Mouse (Mus musculus): ENCODE results near the gene Parvb. TPM values are rescaled to one million over a fixed set of nuclear protein-coding genes. Genes with fewer than 3 reads are reported as not detected.

Parvb gene
- polyA plus RNA-seq, 1 experiment from 2014 or later = 10.2 TPM

DNA sequence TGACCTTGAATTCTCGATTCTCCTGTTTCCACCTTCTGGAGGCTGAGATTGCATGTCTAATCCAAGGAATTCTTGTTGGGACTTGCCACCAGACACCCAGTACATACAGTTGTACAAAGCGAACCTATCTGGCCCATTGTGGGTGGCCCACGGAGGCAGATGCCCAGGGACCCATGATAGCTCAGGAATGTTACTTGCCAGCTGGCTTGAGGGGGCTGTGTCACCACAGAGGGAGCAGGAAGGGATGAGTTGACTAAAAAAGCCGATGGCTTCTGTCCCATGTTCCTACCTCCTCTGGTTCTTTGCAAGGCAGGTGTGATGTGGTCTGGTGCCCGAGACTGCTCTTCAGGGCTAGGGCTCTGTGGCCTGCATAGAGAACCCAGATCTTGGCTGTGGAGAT, 59.3 kb downstream of the Parvb start:
- Histone ChIP-seq H3K27me3 (ENCODE audit: control insufficient read depth, insufficient read depth, low read length) (peaks cover 3% of the 10 kb centered on the region; the same call in 1 of the 2 replicates), H3K9me3 (ENCODE audit: control insufficient read depth, low read length) (no peaks in the 10 kb centered on the region), H3K27ac (ENCODE audit: low read depth, low read length) (no peak overlapping the region), H3K36me3 (ENCODE audit: control insufficient read depth, insufficient read depth, low read length) (no peaks in the 10 kb centered on the region), H3K4me3 (ENCODE audit: low read depth, low read length) (no peak overlapping the region), H3K9ac (ENCODE audit: low read length) (no peak overlapping the region), H3K4me2 (no peak overlapping the region), H3K4me1 (ENCODE audit: control insufficient read depth, insufficient read depth, low read length) (0 out of 2 replicates have a peak, but pooled peaks cover 4% of the 10 kb centered on the region)
- ATAC-seq (ENCODE audit: low FRiP score) = no peak
- no peak for DNase-seq (ENCODE audit: low spot score, missing footprints)
- WGBS = 91% methylated on average over 5 of the region's 5 CpGs

DNA sequence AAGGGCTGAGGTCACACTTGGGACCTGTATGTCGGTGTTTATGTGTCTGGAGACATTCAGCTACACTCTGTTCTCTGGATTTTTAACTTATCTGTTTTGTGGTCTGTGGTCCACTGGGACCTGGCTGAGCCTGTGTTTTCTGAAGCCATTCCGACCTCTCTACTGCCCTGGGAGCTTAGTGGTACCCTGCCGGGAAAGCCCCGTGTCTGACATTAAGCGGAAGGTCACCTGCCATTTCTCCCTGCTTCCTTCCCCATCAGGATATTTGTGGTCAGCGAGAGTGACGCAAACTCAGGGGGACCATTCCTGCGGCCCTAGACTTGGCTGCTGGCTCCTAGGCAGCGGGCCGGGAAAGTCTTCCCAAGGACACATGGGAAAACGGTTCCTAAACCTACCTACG, 61.7 kb downstream of the Parvb start:
- DNase-seq (ENCODE audit: low spot score, missing footprints) = no peak
- ATAC-seq (ENCODE audit: low FRiP score) = no peak
- Histone ChIP-seq H3K27ac (ENCODE audit: low read depth, low read length) (no peak overlapping the region), H3K36me3 (ENCODE audit: control insufficient read depth, insufficient read depth, low read length) (no peaks in the 10 kb centered on the region), H3K9ac (ENCODE audit: low read length) (no peak overlapping the region), H3K9me3 (ENCODE audit: control insufficient read depth, low read length) (no peaks in the 10 kb centered on the region), H3K4me2 (no peak overlapping the region), H3K4me3 (ENCODE audit: low read depth, low read length) (no peak overlapping the region), H3K27me3 (ENCODE audit: control insufficient read depth, insufficient read depth, low read length) (peaks cover 3% of the 10 kb centered on the region; the same call in 1 of the 2 replicates), H3K4me1 (ENCODE audit: control insufficient read depth, insufficient read depth, low read length) (peaks cover 8% of the 10 kb centered on the region)
- 62% methylated on average over 12 of the region's 12 CpGs for WGBS

- H3K4me2 ChIP-seq = no peak overlapping the region
- H3K27me3 ChIP-seq (ENCODE audit: control insufficient read depth, insufficient read depth, low read length) = peaks cover 3% of the 10 kb centered on the region; the same call in 1 of the 2 replicates
- no peak overlapping the region for H3K9ac ChIP-seq (ENCODE audit: low read length)
- ATAC-seq (ENCODE audit: low FRiP score) (no peak), DNase-seq (ENCODE audit: low spot score, missing footprints) (peak; percentile 85)
- H3K9me3 ChIP-seq (ENCODE audit: control insufficient read depth, low read length) = no peaks in the 10 kb centered on the region
- H3K4me3 ChIP-seq (ENCODE audit: low read depth, low read length) = no peak overlapping the region
- WGBS = 80% methylated on average over 9 of the region's 9 CpGs
- peaks cover 16% of the 10 kb centered on the region for H3K4me1 ChIP-seq (ENCODE audit: control insufficient read depth, insufficient read depth, low read length)
- H3K36me3 ChIP-seq (ENCODE audit: control insufficient read depth, insufficient read depth, low read length) = no peaks in the 10 kb centered on the region
- H3K27ac ChIP-seq (ENCODE audit: low read depth, low read length) = no peak overlapping the region
These were observed 62.5 kb downstream of the Parvb start for GRCm38 (mm10) chr15:84294391-84294790.

- WGBS = 78% methylated on average over 10 of the region's 10 CpGs
- Histone ChIP-seq H3K27ac (ENCODE audit: low read depth, low read length) (no peak overlapping the region), H3K4me2 (no peak overlapping the region), H3K9me3 (ENCODE audit: control insufficient read depth, low read length) (no peaks in the 10 kb centered on the region), H3K4me3 (ENCODE audit: low read depth, low read length) (no peak overlapping the region), H3K4me1 (ENCODE audit: control insufficient read depth, insufficient read depth, low read length) (peaks cover 25% of the 10 kb centered on the region), H3K27me3 (ENCODE audit: control insufficient read depth, insufficient read depth, low read length) (peaks cover 3% of the 10 kb centered on the region; the same call in 1 of the 2 replicates), H3K36me3 (ENCODE audit: control insufficient read depth, insufficient read depth, low read length) (no peaks in the 10 kb centered on the region), H3K9ac (ENCODE audit: low read length) (no peak overlapping the region)
- no peak for DNase-seq (ENCODE audit: low spot score, missing footprints)
- ATAC-seq (ENCODE audit: low FRiP score) = no peak
These were observed 63.4 kb downstream of the Parvb start for GRCm38 (mm10) chr15:84295225-84295624.

GRCm38 (mm10) chr15:84297454-84297853, 65.6 kb downstream of the Parvb start:
- Histone ChIP-seq H3K4me3 (ENCODE audit: low read depth, low read length) (no peak overlapping the region), H3K27ac (ENCODE audit: low read depth, low read length) (no peak overlapping the region), H3K27me3 (ENCODE audit: control insufficient read depth, insufficient read depth, low read length) (peaks cover 3% of the 10 kb centered on the region; the same call in 1 of the 2 replicates), H3K9ac (ENCODE audit: low read length) (no peak overlapping the region), H3K4me1 (ENCODE audit: control insufficient read depth, insufficient read depth, low read length) (peaks cover 47% of the 10 kb centered on the region), H3K36me3 (ENCODE audit: control insufficient read depth, insufficient read depth, low read length) (no peaks in the 10 kb centered on the region), H3K4me2 (no peak overlapping the region), H3K9me3 (ENCODE audit: control insufficient read depth, low read length) (no peaks in the 10 kb centered on the region)
- WGBS = 63% methylated on average over 8 of the region's 8 CpGs
- ATAC-seq (ENCODE audit: low FRiP score) (no peak), DNase-seq (ENCODE audit: low spot score, missing footprints) (peak; percentile 86)

DNA sequence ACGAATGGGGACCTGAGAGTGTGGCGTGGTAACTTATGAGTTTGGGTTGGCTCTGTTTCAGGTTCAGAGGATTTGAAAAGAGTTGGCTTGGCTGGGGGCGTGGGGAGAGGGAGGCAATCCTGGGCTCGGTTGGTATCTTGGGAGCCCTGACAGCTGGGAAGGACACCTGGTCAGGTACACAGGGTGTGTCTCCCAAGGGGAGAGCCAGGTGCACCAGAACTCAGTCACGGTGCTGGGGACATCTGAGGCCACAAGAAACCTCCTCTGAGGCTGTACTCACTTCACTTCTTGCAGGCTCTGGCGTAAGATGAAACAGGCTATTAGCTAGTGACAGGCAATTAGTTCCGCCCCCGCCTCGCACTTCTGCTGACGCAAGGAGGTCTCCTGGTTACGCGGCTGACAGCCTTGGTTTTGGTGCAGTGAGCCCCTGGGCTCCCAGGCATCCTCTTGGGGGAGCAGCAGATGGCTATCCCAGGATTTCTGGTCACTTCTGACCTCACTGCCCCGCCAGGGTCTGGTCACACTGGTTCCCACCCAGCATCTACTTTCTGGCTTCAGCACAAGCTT, 67.0 kb downstream of the Parvb start:
- no peak overlapping the region for H3K4me3 ChIP-seq (ENCODE audit: low read depth, low read length)
- ATAC-seq (ENCODE audit: low FRiP score) = 0 out of 2 replicates have a peak, but pooled peaks have one; percentile 4
- H3K27me3 ChIP-seq (ENCODE audit: control insufficient read depth, insufficient read depth, low read length) = peaks cover 3% of the 10 kb centered on the region; the same call in 1 of the 2 replicates
- H3K27ac ChIP-seq (ENCODE audit: low read depth, low read length) = peak overlapping the region; percentile 95
- peak overlapping the region; percentile 54; the same call in 1 of the 2 replicates for H3K9ac ChIP-seq (ENCODE audit: low read length)
- peak overlapping the region; percentile 40 for H3K4me2 ChIP-seq
- peak; percentile 90 for DNase-seq (ENCODE audit: low spot score, missing footprints)
- H3K4me1 ChIP-seq (ENCODE audit: control insufficient read depth, insufficient read depth, low read length) = peaks cover 55% of the 10 kb centered on the region
- H3K36me3 ChIP-seq (ENCODE audit: control insufficient read depth, insufficient read depth, low read length) = no peaks in the 10 kb centered on the region
- WGBS = 20% methylated on average over 13 of the region's 13 CpGs
- no peaks in the 10 kb centered on the region for H3K9me3 ChIP-seq (ENCODE audit: control insufficient read depth, low read length)

DNA sequence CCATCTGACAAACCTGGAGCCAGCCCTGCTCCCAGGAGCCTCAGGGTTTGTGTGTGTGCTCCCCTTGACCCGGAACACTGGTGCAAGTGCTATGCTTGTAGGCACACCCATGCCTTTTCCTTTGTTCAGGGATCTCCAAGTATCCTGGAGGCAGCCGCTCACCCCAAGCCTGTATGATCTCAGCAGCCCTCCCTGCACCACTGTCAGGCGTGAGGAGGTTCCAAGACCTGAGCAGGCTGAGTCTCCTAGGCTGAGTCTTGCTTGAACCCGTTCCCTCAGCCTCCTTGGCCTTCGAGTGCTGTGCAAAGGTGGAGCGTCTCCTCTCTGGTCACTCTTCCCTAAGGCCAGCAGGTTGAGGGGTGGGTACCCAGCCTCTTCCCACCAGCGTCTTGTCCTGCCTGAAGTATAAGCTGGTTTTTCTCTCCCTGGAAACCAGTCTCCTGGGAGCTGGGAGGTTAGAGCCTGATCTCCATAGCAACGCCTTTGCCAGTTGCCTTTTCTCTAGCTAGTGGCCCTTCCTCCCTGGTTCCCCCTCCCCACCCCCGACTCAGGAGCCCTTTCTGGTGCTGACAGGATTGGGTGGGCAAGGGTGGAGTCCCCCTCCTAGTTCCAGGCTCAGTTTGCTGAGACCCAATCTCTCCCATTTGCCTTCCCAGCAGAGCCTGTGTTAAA, 68.0 kb downstream of the Parvb start:
- WGBS = 7% methylated on average over 9 of the region's 9 CpGs
- Histone ChIP-seq H3K9me3 (ENCODE audit: control insufficient read depth, low read length) (no peaks in the 10 kb centered on the region), H3K27ac (ENCODE audit: low read depth, low read length) (peak overlapping the region; percentile 95), H3K4me2 (peak overlapping the region; percentile 40), H3K4me1 (ENCODE audit: control insufficient read depth, insufficient read depth, low read length) (peaks cover 60% of the 10 kb centered on the region), H3K27me3 (ENCODE audit: control insufficient read depth, insufficient read depth, low read length) (peaks cover 3% of the 10 kb centered on the region; the same call in 1 of the 2 replicates), H3K9ac (ENCODE audit: low read length) (peak overlapping the region; percentile 54), H3K4me3 (ENCODE audit: low read depth, low read length) (0 out of 2 replicates have a peak overlapping the region, but pooled peaks have one; percentile 6), H3K36me3 (ENCODE audit: control insufficient read depth, insufficient read depth, low read length) (no peaks in the 10 kb centered on the region)
- ATAC-seq (ENCODE audit: low FRiP score) (peak; percentile 64), DNase-seq (ENCODE audit: low spot score, missing footprints) (peak; percentile 97)

DNA sequence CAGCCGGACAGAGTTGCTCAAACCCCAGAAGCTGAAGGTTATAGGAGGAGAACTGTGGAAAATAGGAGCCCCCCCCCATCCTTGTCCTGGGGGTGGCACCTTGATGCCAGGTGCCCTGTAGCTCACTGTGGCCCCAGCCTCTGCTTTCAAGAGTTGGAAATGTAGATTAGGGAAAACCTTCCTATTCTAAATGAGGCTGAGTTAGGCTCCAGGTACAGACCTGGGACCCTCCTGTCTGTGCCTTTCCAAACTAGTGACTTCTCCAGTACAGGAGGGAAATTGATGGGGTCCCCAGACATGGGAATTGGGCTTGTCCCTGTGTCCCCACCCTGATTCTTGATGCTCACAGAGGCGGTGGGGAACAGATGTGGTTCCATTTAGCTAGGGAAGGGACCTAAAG, 68.7 kb downstream of the Parvb start:
- Histone ChIP-seq H3K36me3 (ENCODE audit: control insufficient read depth, insufficient read depth, low read length) (no peaks in the 10 kb centered on the region), H3K27ac (ENCODE audit: low read depth, low read length) (peak overlapping the region; percentile 95), H3K9me3 (ENCODE audit: control insufficient read depth, low read length) (no peaks in the 10 kb centered on the region), H3K4me3 (ENCODE audit: low read depth, low read length) (no peak overlapping the region), H3K9ac (ENCODE audit: low read length) (peak overlapping the region; percentile 51), H3K27me3 (ENCODE audit: control insufficient read depth, insufficient read depth, low read length) (no peaks in the 10 kb centered on the region; the same call in 1 of the 2 replicates), H3K4me2 (peak overlapping the region; percentile 26; the same call in 1 of the 2 replicates), H3K4me1 (ENCODE audit: control insufficient read depth, insufficient read depth, low read length) (peaks cover 67% of the 10 kb centered on the region)
- ATAC-seq (ENCODE audit: low FRiP score) = no peak
- 32% methylated on average over 2 of the region's 2 CpGs for WGBS
- DNase-seq (ENCODE audit: low spot score, missing footprints) = peak; percentile 92

DNA sequence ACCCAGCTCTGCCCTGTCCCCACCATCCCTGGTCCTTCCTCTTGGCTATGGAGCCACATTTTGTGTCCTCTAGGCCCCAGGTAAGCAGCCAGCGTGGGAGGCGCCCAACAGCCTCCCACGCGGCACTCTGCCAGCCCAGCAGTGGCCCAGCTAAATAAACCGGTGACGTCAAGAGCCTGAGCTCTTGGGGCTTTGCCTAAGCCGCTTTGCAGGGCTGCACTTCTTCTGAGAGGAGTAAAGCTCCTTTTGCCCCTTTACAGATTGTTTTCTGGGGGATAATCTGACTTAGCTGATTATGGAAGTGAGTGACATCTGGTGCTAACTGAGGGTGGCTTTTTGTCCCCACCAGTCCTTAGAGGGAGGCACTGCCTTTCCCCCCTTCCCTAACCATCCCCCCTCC, 69.2 kb downstream of the Parvb start:
- Histone ChIP-seq H3K4me3 (ENCODE audit: low read depth, low read length) (no peak overlapping the region), H3K27me3 (ENCODE audit: control insufficient read depth, insufficient read depth, low read length) (no peaks in the 10 kb centered on the region; the same call in 1 of the 2 replicates), H3K9ac (ENCODE audit: low read length) (peak overlapping the region; percentile 51), H3K4me1 (ENCODE audit: control insufficient read depth, insufficient read depth, low read length) (peaks cover 71% of the 10 kb centered on the region), H3K4me2 (peak overlapping the region; percentile 26; the same call in 1 of the 2 replicates), H3K27ac (ENCODE audit: low read depth, low read length) (peak overlapping the region; percentile 95), H3K36me3 (ENCODE audit: control insufficient read depth, insufficient read depth, low read length) (no peaks in the 10 kb centered on the region), H3K9me3 (ENCODE audit: control insufficient read depth, low read length) (no peaks in the 10 kb centered on the region)
- DNase-seq (ENCODE audit: low spot score, missing footprints) (peak; percentile 95), ATAC-seq (ENCODE audit: low FRiP score) (peak; percentile 61)
- 0% methylated on average over 7 of the region's 7 CpGs for WGBS

All from midbrain, embryonic 11.5 days (tissue).